Mouse (Mus musculus): ENCODE results near the gene Ube2q1. TPM values are rescaled to one million over a fixed set of nuclear protein-coding genes. Genes with fewer than 3 reads are reported as not detected.
"Not testable (repeated sequence)": the region's sequence is repeated elsewhere in the genome, so short reads cannot be mapped to it uniquely, and the experiment has no call there.

The Ube2q1 gene
- total RNA-seq, 2 experiments from 2014 or later: 29.5 to 33.4 TPM

- DNase-seq (ENCODE audit: low spot score in 2 of 2): peak; percentile 75 to 85
Observed at GRCm38 (mm10) chr3:89784991-89785753, 11.8 kb downstream of the Ube2q1 start.

GRCm38 (mm10) chr3:89786275-89786674 lies 12.9 kb downstream of the Ube2q1 start:
- no peak for DNase-seq (ENCODE audit: low spot score in 2 of 2)

GRCm38 (mm10) chr3:89788680-89789352 lies 15.4 kb downstream of the Ube2q1 start:
- no peak for DNase-seq (ENCODE audit: low spot score in 2 of 2)

- DNase-seq (ENCODE audit: low spot score in 2 of 2): no peak
Observed at GRCm38 (mm10) chr3:89794616-89795015, 21.2 kb downstream of the Ube2q1 start.

GRCm38 (mm10) chr3:89795746-89796145 lies 22.3 kb downstream of the Ube2q1 start:
- DNase-seq (ENCODE audit: low spot score in 2 of 2): no peak

- DNase-seq (ENCODE audit: low spot score in 2 of 2): no peak
Observed at GRCm38 (mm10) chr3:89796358-89796757, 22.9 kb downstream of the Ube2q1 start.

- no peak for DNase-seq (ENCODE audit: low spot score in 2 of 2)
Observed at GRCm38 (mm10) chr3:89798518-89798917, 25.1 kb downstream of the Ube2q1 start.

GRCm38 (mm10) chr3:89799476-89799875 lies 26.1 kb downstream of the Ube2q1 start:
- no peak for DNase-seq (ENCODE audit: low spot score in 2 of 2)

GRCm38 (mm10) chr3:89800078-89800477 lies 26.7 kb downstream of the Ube2q1 start:
- not testable (repeated sequence) for DNase-seq (ENCODE audit: low spot score in 2 of 2)

- DNase-seq (ENCODE audit: low spot score in 2 of 2): no peak
Observed at GRCm38 (mm10) chr3:89800774-89801506, 27.5 kb downstream of the Ube2q1 start.

- DNase-seq (ENCODE audit: low spot score in 2 of 2): no peak
Observed at GRCm38 (mm10) chr3:89801507-89801847, 28.1 kb downstream of the Ube2q1 start.

- no peak for DNase-seq (ENCODE audit: low spot score in 2 of 2)
Observed at GRCm38 (mm10) chr3:89802876-89803275, 29.5 kb downstream of the Ube2q1 start.

GRCm38 (mm10) chr3:89805179-89805578 lies 31.8 kb downstream of the Ube2q1 start:
- no peak for DNase-seq (ENCODE audit: low spot score in 2 of 2)

GRCm38 (mm10) chr3:89806751-89807150 lies 33.3 kb downstream of the Ube2q1 start:
- no peak for DNase-seq (ENCODE audit: low spot score in 2 of 2)

- DNase-seq (ENCODE audit: low spot score in 2 of 2): no peak
Observed at GRCm38 (mm10) chr3:89807171-89807570, 33.8 kb downstream of the Ube2q1 start.

- DNase-seq (ENCODE audit: low spot score in 2 of 2): no peak
Observed at GRCm38 (mm10) chr3:89807881-89808280, 34.5 kb downstream of the Ube2q1 start.

- DNase-seq (ENCODE audit: low spot score in 2 of 2): no peak
Observed at GRCm38 (mm10) chr3:89808638-89809037, 35.2 kb downstream of the Ube2q1 start.

GRCm38 (mm10) chr3:89810841-89811240 lies 37.4 kb downstream of the Ube2q1 start:
- DNase-seq (ENCODE audit: low spot score in 2 of 2): no peak

GRCm38 (mm10) chr3:89812166-89812565 lies 38.8 kb downstream of the Ube2q1 start:
- no peak for DNase-seq (ENCODE audit: low spot score in 2 of 2)

GRCm38 (mm10) chr3:89814051-89814450 lies 40.6 kb downstream of the Ube2q1 start:
- no peak for DNase-seq (ENCODE audit: low spot score in 2 of 2)

- peak in 1 of 2 experiments; percentile 34 for DNase-seq (ENCODE audit: low spot score in 2 of 2)
Observed at GRCm38 (mm10) chr3:89817056-89817455, 43.6 kb downstream of the Ube2q1 start.

GRCm38 (mm10) chr3:89818605-89819004 lies 45.2 kb downstream of the Ube2q1 start:
- no peak for DNase-seq (ENCODE audit: low spot score in 2 of 2)
